Mouse (Mus musculus) ovary, adult 18-20 months (tissue): ENCODE measurements around the gene Rabep2.

Experiments used
- DNase-seq: peaks from one replicate; pipeline ENCODE4 v3.0.0; 2022; ENCODE audit warnings: low spot score, mixed read lengths

The Rabep2 gene

GRCm38 (mm10) chr7:126496475-126496874 lies 67.9 kb downstream of the Rabep2 start:
- no peak for DNase-seq

DNA sequence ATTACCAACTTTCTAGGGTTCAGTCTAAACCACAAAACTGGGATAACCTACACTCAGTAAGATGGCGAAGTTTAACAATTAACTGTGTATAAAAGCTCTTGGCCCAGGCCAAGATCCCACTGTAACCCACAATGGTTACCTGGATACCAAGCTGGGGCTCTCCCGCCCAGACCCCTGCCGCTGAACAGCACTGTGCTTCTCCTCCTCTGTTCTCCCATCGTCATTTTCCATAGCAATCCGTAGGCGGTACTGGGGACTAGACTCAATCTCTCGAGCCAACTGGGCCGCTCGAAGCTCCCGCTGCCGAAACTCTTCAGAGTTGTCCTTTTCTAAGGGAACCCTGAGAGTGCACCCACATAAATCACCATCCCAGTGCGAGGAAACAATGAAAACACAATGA lies 69.4 kb downstream of the Rabep2 start:
- no peak for DNase-seq
